8 mouse cellular contexts compared by ENCODE assay signal in the genomic region with DNA sequence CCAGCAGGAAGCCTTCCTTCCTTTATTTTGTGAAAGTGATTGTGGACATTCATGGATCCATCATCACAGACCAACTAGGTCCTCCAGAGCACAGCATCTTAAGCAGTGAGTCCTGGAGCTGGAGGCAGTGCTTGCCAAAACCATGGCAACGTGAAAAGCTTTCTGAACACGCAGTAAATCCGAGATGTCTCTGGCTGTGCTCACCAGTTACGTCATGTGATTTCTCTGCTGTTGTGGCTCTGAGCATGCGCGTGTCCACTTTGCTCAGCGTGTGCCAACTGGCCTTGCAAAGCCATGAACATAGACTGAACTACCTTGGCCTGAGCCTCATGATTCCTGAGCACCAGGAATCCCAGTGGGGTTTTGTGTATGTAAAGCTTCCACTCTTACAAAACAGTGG. TPM values are rescaled to one million over a fixed set of nuclear protein-coding genes. Genes with fewer than 3 reads are reported as not detected.
A peak's percentile ranks its signal among the peaks of the same experiment; 100 is the strongest.
DNase-seq lines count a peak whose midpoint lies in the region; ATAC-seq and TF ChIP-seq lines count a peak whose summit lies in the region.

No protein-coding gene starts in this region.

- no peak overlapping the region for H3K27ac ChIP-seq in liver, adult 2 months (replicated peaks; ENCODE audit: insufficient read depth, low read depth, low read length)
- no peak overlapping the region for H3K27ac ChIP-seq in liver, embryonic 11.5 days (ENCODE audit: low read depth, low read length)
- H3K27ac ChIP-seq in stomach, postnatal 0 days (replicated peaks), result no peak overlapping the region

- H3K79me2 ChIP-seq in liver, adult 2 months (ENCODE audit: control insufficient read depth, insufficient read depth, low read length), result no peaks in the 10 kb centered on the region

- DNase-seq in adrenal gland, adult 2 months, result peak; percentile 76
- no peak for DNase-seq in adrenal gland, adult 8-10 months
- peak; percentile 94 for DNase-seq in liver, adult 2 months (ENCODE audit: extremely low read depth, low read depth, low spot score)
- no peak for DNase-seq in liver, embryonic 11.5 days (ENCODE audit: low spot score)
- peak; percentile 12 for DNase-seq in brain, embryonic 18.5 days (ENCODE audit: low read depth, low spot score)
- DNase-seq in heart, postnatal 36 days, result peak; percentile 51 to 64
- DNase-seq in spleen, postnatal 4 days (ENCODE audit: low spot score in 2 of 2), result no peak
- no peak for DNase-seq in stomach, postnatal 0 days (ENCODE audit: low spot score)

- no peak for ATAC-seq in liver, embryonic 11.5 days (replicated peaks; ENCODE audit: low FRiP score)
- ATAC-seq in stomach, postnatal 0 days (ENCODE audit: low FRiP score, low TSS enrichment), result no peak

- TF ChIP-seq POLR2A in liver, adult 2 months (IDR thresholded peaks at IDR 0.05; ENCODE audit: extremely low read depth, insufficient read depth, low read length), result no peak

- 41% methylated on average over 7 of the region's 7 CpGs for WGBS in liver, adult 2 months
- WGBS in liver, embryonic 11.5 days, result 81% methylated on average over 7 of the region's 7 CpGs
- WGBS in stomach, postnatal 0 days, result 67% methylated on average over 7 of the region's 7 CpGs

- H3K27me3 ChIP-seq in liver, adult 2 months (ENCODE audit: control insufficient read depth, insufficient read depth, low read length), result no peaks in the 10 kb centered on the region
- no peaks in the 10 kb centered on the region for H3K27me3 ChIP-seq in liver, embryonic 11.5 days (replicated peaks; ENCODE audit: control insufficient read depth, insufficient read depth, low read length)
- no peaks in the 10 kb centered on the region for H3K27me3 ChIP-seq in stomach, postnatal 0 days (ENCODE audit: control insufficient read depth, insufficient read depth, low read length)

- H3K36me3 ChIP-seq in liver, adult 2 months (ENCODE audit: control insufficient read depth, insufficient read depth, low read length), result no peaks in the 10 kb centered on the region
- H3K36me3 ChIP-seq in liver, embryonic 11.5 days (ENCODE audit: control insufficient read depth, insufficient read depth, low read length), result no peaks in the 10 kb centered on the region
- H3K36me3 ChIP-seq in stomach, postnatal 0 days (ENCODE audit: control insufficient read depth, insufficient read depth, low read length), result no peaks in the 10 kb centered on the region

- peaks cover 7% of the 10 kb centered on the region; the same call in 1 of the 2 replicates for H3K4me1 ChIP-seq in liver, adult 2 months (ENCODE audit: control insufficient read depth, insufficient read depth, low read length)
- H3K4me1 ChIP-seq in liver, embryonic 11.5 days (replicated peaks; ENCODE audit: control insufficient read depth, insufficient read depth, low read length), result no peaks in the 10 kb centered on the region; the same call in 1 of the 2 replicates
- no peaks in the 10 kb centered on the region for H3K4me1 ChIP-seq in stomach, postnatal 0 days (replicated peaks; ENCODE audit: control insufficient read depth, insufficient read depth)

- intact Hi-C loops in heart, postnatal 36 days (cut with DNase I), result no loop called here

- H3K9me3 ChIP-seq in liver, embryonic 11.5 days (ENCODE audit: control insufficient read depth, low read length), result no peaks in the 10 kb centered on the region
- no peaks in the 10 kb centered on the region for H3K9me3 ChIP-seq in stomach, postnatal 0 days (ENCODE audit: control insufficient read depth, low read length)

- no peak overlapping the region for H3K4me2 ChIP-seq in liver, embryonic 11.5 days
- H3K4me2 ChIP-seq in stomach, postnatal 0 days (replicated peaks; ENCODE audit: low read depth), result no peak overlapping the region

- no peak overlapping the region for H3K9ac ChIP-seq in liver, adult 2 months (ENCODE audit: low read depth, low read length)
- H3K9ac ChIP-seq in liver, embryonic 11.5 days (ENCODE audit: low read depth, low read length), result no peak overlapping the region
- H3K9ac ChIP-seq in stomach, postnatal 0 days (ENCODE audit: low read length), result no peak overlapping the region

- no peak for TF ChIP-seq EP300 in stomach, postnatal 0 days (optimal IDR thresholded peaks at IDR 0.05)

- no peak overlapping the region for H3K4me3 ChIP-seq in liver, adult 2 months (ENCODE audit: insufficient read depth, low read depth, low read length)
- no peak overlapping the region for H3K4me3 ChIP-seq in liver, embryonic 11.5 days (ENCODE audit: low read depth, low read length)
- no peak overlapping the region for H3K4me3 ChIP-seq in stomach, postnatal 0 days (ENCODE audit: low read depth, low read length)

- TF ChIP-seq CTCF in liver, adult 2 months (IDR thresholded peaks at IDR 0.05; ENCODE audit: low read depth, low read length), result no peak
- TF ChIP-seq CTCF in stomach, postnatal 0 days (IDR thresholded peaks at IDR 0.05; ENCODE audit: low read depth), result no peak

RNA-seq across cellular contexts. Expression of a gene that starts 36.0 kb away (rescaled TPM):
- total RNA-seq in adrenal gland, adult 2 months (2021), result 100 to 1,000 TPM; 166 to 170 TPM
- polyA plus RNA-seq in adrenal gland, adult 2 months (2012; rRNA removed), result 132 and 156 TPM in 2 replicates
- 100 to 1,000 TPM; 142 to 218 (median 163) TPM for total RNA-seq in adrenal gland, adult 8-10 months (2022)
- total RNA-seq in liver, adult 2 months (2014; rRNA removed), result 30.7 and 34.6 TPM in 2 replicates
- polyA plus RNA-seq in liver, adult 2 months (2012; rRNA removed), result 93.3 and 106 TPM in 2 replicates
- polyA plus RNA-seq in liver, embryonic 11.5 days (2014; fragmentation: Nextera tagmentation; extraction: Ambion mirVana), result 89.5 and 96.1 TPM in 2 replicates
- total RNA-seq in heart, postnatal 36 days (2021), result 10 to 100 TPM; 47.5 to 56.2 TPM
- polyA plus RNA-seq in stomach, postnatal 0 days (2015; fragmentation: Nextera tagmentation; extraction: Ambion mirVana), result 64.2 and 65.5 TPM in 2 replicates

RNA-seq across cellular contexts. Expression of a gene that starts 36.6 kb away (rescaled TPM):
- 10 to 100 TPM; 33.5 to 67.7 TPM for total RNA-seq in adrenal gland, adult 2 months (2021)
- polyA plus RNA-seq in adrenal gland, adult 2 months (2012; rRNA removed), result 80.9 and 86.9 TPM in 2 replicates
- total RNA-seq in adrenal gland, adult 8-10 months (2022), result 10 to 100 TPM; 41.3 to 67.9 (median 53.3) TPM
- total RNA-seq in liver, adult 2 months (2014; rRNA removed), result 10.5 and 10.7 TPM in 2 replicates
- polyA plus RNA-seq in liver, adult 2 months (2012; rRNA removed), result 22.2 and 40.0 TPM in 2 replicates
- 18.6 and 22.7 TPM in 2 replicates for polyA plus RNA-seq in liver, embryonic 11.5 days (2014; fragmentation: Nextera tagmentation; extraction: Ambion mirVana)
- total RNA-seq in heart, postnatal 36 days (2021), result 100 to 1,000 TPM in 1 of 2 experiments, 10 to 100 TPM in 1; 49.6 to 105 TPM
- 27.7 and 33.1 TPM in 2 replicates for polyA plus RNA-seq in stomach, postnatal 0 days (2015; fragmentation: Nextera tagmentation; extraction: Ambion mirVana)

Comparison
In these comparisons a context has a peak if more than half of its experiments do, and no peak if none do; other contexts are left out.
1. DNase-seq: peak in adrenal gland, adult 2 months (single experiment), liver, adult 2 months (single experiment), brain, embryonic 18.5 days (single experiment) and heart, postnatal 36 days (2 of 2); none in adrenal gland, adult 8-10 months (single experiment), liver, embryonic 11.5 days (single experiment), spleen, postnatal 4 days (0 of 2) and stomach, postnatal 0 days (single experiment).